Mouse (Mus musculus) gonadal fat pad, adult 2 months (tissue): ENCODE measurements around the gene Rasa1. TPM values are rescaled to one million over a fixed set of nuclear protein-coding genes. Genes with fewer than 3 reads are reported as not detected.

Experiments used
- polyA plus RNA-seq: library from polyadenylated mRNA; depleted of rRNA; stranded (reverse); fragments of >200 nt; gene quantifications from 2 replicates; pipeline ENCODE4 v1.2.3, GENCODE M21; 2012; rRNA removed

Gene Rasa1
- polyA plus RNA-seq, 1 experiment: 18.4 TPM

Other genes with a start within 250 kb of the Rasa1 start
- gene Ccnh, start 99.7 kb downstream of the Rasa1 start, polyA plus RNA-seq: 14.4 and 15.0 TPM in 2 replicates